Mouse (Mus musculus) layer of hippocampus, postnatal 14 days (tissue): Measurements from ENCODE around the gene Trim28. TPM values are rescaled to one million over a fixed set of nuclear protein-coding genes. Genes with fewer than 3 reads are reported as not detected.
"Not testable (repeated sequence)": the region's sequence is repeated elsewhere in the genome, so short reads cannot be mapped to it uniquely, and the experiment has no call there.

Source experiments
- DNase-seq, 2 experiments: peaks; one replicate each; pipeline ENCODE4 v3.0.0; 2021 to 2022; ENCODE audit warnings: low spot score in 2 of 2, mixed read lengths in 1 of 2
- total RNA-seq, 2 experiments: library from RNA; stranded (reverse); gene quantifications; 2 replicates each; pipeline ENCODE4 v1.2.3; 2021

Trim28 gene
- total RNA-seq, 2 experiments from 2014 or later, result 236 to 244 TPM

DNA sequence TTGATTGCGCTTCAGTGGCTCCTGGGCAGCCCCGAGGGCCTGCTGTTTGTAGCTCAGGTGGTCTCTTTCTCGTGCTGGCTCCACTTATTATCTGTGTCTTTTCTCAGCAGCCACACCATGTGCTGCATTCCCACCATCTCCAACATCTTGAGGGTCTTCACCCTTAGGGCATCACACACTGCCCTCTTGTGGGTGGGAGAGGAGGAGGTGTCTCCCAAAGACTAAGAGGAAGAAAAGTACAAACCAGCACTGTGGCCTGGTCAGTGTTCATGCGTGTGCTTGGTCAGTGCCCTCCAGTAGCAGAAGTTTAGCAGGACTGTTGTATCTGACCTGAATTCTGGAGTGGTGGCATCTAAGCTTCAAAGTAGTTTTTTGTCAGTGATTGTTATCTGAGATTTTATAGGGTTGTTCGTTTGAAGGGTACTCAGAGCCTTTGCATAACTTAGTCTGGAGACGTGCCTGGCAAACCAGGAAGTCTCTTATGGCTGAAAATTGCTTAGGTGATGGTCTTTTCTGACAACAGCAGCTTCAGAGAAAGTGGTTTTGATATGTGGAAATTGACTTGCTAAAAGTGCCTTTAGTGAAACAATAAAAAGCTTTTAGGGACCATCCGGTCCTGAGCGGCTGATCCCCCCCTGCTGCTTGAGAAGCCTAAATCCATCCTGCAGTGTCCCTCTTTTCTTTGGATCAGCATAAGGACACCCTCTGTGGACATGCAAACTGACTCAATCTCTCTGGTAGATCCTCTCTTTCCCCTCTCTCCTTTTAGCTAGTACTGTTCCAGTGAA, 58.2 kb downstream of the Trim28 start:
- DNase-seq, result no peak

DNA sequence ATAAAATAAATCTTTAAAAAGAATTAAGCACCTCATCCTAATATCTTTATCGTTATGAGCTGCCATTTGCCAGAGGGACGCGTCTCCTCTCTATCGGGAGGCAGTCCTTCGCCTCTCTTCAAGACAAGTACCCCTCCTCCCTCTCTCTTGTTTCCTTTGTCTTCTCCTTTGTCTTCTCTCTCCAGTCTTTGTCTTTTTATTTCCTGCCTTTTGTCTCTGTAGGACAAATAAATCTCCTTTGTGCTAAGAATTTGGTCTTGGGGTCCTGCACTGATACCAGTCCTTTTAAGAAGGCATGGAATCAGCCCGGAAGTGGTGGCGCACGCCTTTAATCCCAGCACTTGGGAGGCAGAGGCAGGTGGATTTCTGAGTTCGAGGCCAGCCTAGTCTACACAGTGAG, 60.6 kb downstream of the Trim28 start:
- no peak for DNase-seq

DNA sequence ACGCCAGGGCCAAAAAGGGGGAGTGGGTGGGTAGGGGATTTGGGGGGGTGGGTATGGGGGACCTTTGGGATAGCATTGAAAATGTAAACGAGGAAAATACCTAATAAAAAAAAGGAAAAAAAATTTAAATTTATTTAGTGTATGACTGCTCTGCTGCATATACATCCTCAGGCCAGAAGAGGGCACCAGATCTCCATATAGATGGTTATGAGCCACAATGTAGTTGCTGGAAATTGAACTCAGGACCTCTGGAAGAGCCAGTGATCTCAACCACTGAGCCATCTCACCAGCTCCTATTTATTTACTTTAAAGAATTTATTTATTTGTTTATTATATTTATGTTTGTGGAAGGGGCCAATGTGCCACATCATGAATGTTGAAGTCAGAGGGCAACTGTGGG, 64.5 kb downstream of the Trim28 start:
- not testable (repeated sequence) for DNase-seq

DNA sequence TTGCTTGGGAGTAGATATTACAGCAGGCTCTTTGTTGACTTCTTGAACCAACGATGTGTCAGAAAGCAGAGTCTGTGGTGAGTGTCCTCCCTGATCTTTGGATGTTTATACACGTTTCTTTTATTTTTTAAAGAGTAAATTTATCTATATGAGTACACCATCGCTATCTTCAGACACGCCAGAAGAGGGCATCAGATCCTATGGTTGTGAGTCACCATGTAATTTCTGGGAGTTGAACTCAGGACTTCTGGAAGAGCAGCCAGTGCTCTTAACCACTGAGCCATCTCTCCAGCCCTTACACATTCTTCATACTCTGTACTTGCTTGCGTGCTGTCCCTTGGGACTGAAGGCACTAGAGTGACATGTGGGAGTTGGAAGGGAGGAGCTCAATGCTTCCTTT, 73.4 kb downstream of the Trim28 start:
- no peak for DNase-seq

Other genes starting within 250 kb of the Trim28 start
- gene Zscan18, start 195.5 kb upstream of the Trim28 start, total RNA-seq, result 10 to 100 TPM; 16.8 to 21.9 TPM
- 10 to 100 TPM; 19.5 to 20.2 TPM for gene Zfp329, start 180.3 kb upstream of the Trim28 start, total RNA-seq
- 10 to 100 TPM; 16.1 to 16.8 TPM for gene Zfp110, start 164.4 kb upstream of the Trim28 start, total RNA-seq
- gene Zfp128, start 117.9 kb upstream of the Trim28 start, total RNA-seq, result 1 to 10 TPM; 6.2 to 7.3 TPM
- gene Zscan22, start 101.3 kb upstream of the Trim28 start, total RNA-seq, result 10 to 100 TPM; 11.9 to 14.5 TPM
- 100 to 1,000 TPM; 418 to 457 TPM for gene Rps5, start 76.8 kb upstream of the Trim28 start, total RNA-seq
- gene Rnf225, start 71.7 kb upstream of the Trim28 start, total RNA-seq, result 1 to 10 TPM in 1 of 2 experiments, under 1 TPM in 1; 0.92 to 1.2 TPM
- gene Zfp324, start 33.3 kb upstream of the Trim28 start, total RNA-seq, result 10 to 100 TPM; 12.0 to 13.5 TPM
- gene Zfp446, start 21.3 kb upstream of the Trim28 start, total RNA-seq, result 1 to 10 TPM; 8.3 to 9.1 TPM
- under 1 TPM in 1 of 2 experiments, not detected in 1; 0.26 TPM for gene Slc27a5, start 922 bp upstream of the Trim28 start, total RNA-seq
- 10 to 100 TPM; 27.8 to 30.9 TPM for gene Zbtb45, start 10.9 kb downstream of the Trim28 start, total RNA-seq
- gene Chmp2a, start 35.7 kb downstream of the Trim28 start, total RNA-seq, result 100 to 1,000 TPM; 143 to 149 TPM
- 100 to 1,000 TPM; 199 to 212 TPM for gene Ube2m, start 39.2 kb downstream of the Trim28 start, total RNA-seq
- 10 to 100 TPM; 13.7 to 17.4 TPM for gene Mzf1, start 55.6 kb downstream of the Trim28 start, total RNA-seq
- not detected for gene Vmn1r85, start 96.1 kb downstream of the Trim28 start, total RNA-seq
- gene Vmn1r86, start 120.8 kb downstream of the Trim28 start, total RNA-seq, result not detected
- gene Vmn1r87, start 141.0 kb downstream of the Trim28 start, total RNA-seq, result not detected
- under 1 TPM; 0.21 to 0.23 TPM for gene Vmn1r88, start 160.5 kb downstream of the Trim28 start, total RNA-seq
- gene Vmn1r89, start 213.9 kb downstream of the Trim28 start, total RNA-seq, result not detected